Mouse (Mus musculus): Measurements from ENCODE around the gene Ccdc191.

Ccdc191 gene

GRCm38 (mm10) chr16:43932319-43932718, 42.7 kb downstream of the Ccdc191 start:
- no peak for DNase-seq

GRCm38 (mm10) chr16:43933041-43933440, 43.4 kb downstream of the Ccdc191 start:
- no peak for DNase-seq

GRCm38 (mm10) chr16:43934856-43935255, 45.3 kb downstream of the Ccdc191 start:
- peak; percentile 33 to 37 for DNase-seq

- DNase-seq, result peak; percentile 63 to 66
These were observed 45.8 kb downstream of the Ccdc191 start for GRCm38 (mm10) chr16:43935367-43935766.

GRCm38 (mm10) chr16:43935892-43936291, 46.3 kb downstream of the Ccdc191 start:
- DNase-seq, result peak in 1 of 2 experiments; percentile 40

- no peak for DNase-seq
These were observed 51.2 kb downstream of the Ccdc191 start for GRCm38 (mm10) chr16:43940846-43941245.

DNA sequence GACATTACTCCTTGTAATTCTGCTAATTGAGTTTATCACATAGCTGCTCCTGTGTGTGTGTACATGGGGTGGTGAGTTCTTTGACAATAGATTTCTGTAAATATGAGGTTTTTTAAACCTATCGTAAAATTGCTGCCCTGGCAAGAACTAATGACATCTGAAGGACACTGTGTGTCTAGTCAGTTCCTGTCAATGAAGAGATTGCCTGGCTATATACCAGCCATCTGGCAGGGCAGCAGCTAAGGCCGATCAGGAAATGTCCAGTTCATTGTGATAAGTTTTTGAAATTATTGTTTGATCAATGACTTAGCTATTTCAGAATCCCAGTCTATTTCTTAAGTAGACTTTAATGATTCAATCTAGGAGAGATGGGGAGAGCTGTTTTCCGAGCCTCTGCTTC, 55.8 kb downstream of the Ccdc191 start:
- peak; percentile 36 to 61 for DNase-seq

DNA sequence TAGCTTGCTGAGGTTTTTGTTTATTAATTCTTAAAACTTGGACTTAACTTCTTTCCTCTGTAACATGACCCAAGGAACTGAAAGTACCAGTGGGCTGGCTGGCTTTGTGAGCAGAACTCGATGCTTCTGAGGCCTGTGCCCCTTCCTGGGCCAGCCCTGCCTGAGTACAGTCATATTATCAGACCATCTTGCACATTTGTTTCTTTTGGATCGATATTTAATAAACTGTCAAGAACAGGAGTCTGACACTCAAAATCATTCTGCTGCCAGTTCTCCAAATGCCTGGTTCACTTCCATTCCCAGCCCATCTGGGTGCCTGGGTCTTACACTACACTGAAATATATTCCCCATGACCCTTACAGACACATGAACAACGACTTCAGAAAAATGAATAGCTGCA, 56.3 kb downstream of the Ccdc191 start:
- DNase-seq, result no peak

DNA sequence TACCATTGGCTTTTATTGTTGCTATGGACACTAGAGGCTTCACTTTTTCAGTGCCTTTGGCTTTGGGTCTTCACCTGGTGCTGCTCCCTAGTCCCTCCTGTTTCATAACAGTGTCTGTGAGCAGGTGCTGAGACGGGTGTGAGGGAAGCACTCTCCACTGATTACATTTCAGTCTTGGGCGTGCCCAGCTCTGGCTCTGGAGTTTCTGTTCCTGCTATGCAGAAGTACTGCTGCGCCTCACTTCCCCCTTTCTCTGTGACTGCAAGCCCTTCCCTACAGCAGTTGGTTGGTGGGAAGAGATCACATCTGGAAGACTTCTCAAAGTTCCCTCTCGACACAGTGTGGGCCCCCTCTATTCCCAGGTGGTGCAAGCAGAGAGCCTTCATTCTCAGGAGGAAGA, 62.0 kb downstream of the Ccdc191 start:
- no peak for DNase-seq

DNA sequence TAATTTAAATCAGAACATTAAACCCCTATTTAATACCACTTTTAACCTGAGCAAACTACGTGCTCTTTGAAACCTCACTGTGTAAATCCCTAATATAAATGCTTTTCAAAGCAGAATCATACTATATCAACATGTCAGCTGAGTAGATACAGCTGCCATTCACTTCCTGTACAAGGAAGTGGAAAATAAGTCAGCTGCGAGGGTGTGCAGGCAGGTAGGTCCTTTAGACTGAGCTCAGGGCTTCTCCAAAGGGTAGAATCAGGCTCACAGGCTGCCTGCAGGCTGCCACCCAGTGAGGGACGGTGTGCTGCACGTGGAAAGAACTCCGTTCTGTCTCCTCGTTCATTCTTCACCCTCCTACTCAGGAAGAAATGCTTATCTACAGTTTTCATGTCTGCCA, 65.3 kb downstream of the Ccdc191 start:
- no peak for DNase-seq

DNA sequence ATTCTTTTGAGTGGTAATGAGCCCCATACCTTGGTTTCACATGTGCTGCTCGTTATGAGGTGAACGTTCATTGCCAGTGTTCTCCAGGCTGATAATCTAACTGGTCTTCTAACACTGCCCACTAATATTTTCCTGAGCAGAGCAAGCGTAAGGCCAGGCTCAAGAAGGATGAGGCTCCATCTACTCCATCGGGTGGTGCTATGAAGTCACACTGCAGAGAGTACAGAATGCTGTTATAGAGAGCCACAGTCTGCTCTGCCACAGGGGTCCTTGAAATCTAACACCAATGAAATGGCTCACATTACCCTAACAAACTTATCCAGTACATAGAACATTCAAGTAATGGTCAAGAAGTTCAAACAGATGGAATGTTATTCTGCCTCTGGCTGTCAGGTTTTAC, 68.4 kb downstream of the Ccdc191 start:
- no peak for DNase-seq

GRCm38 (mm10) chr16:43963291-43963690, 73.7 kb downstream of the Ccdc191 start:
- DNase-seq, result no peak

DNA sequence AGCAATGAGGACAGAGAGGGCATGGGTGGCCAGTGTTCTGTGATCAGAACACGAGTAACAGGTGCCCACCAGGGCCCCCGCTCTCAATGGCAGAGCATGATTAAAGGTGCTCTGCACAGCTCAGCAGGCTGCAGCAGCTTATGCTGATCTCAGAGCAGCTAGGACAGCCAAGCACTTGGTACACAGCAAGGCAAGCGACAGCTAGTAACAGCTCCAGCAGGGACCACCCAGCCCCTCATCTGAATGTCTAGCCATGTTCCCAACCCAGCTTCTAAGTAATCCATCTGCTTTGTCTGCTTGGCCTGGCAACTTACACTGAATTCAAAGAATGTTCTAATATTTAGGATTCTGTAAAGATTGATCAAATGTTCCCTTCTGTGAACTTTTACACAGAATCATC, 74.2 kb downstream of the Ccdc191 start:
- DNase-seq, result no peak

DNA sequence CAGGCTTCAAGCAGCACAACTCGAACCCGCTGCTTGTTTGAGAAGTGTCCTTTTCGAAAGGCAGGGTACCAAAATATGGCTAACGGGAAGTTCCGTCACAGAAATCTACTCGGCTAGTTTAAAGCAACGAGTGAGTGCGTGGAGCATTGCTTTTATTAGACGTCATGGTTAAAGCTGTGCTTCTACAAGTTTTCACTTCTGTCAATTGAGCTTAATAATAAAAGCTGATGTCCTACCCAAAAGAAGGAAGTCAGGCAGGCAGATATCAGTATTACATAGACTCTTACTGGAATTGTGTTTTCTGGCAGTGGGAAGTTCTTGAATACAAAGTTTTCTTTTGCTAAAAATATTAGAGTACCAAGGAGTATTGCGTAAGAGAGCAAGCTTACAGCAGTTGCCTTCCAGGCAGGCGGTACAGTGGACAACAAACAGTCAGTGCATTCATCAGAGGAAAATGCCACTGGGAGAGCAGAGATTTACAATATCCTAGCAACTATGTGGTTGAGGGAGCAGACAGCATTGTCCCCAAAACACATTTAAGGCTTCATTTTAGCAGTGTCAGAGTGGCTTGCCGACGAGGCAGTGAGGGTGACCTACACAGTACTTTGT, 76.3 kb downstream of the Ccdc191 start:
- DNase-seq, result no peak

GRCm38 (mm10) chr16:43970426-43970825, 80.8 kb downstream of the Ccdc191 start:
- no peak for DNase-seq

DNA sequence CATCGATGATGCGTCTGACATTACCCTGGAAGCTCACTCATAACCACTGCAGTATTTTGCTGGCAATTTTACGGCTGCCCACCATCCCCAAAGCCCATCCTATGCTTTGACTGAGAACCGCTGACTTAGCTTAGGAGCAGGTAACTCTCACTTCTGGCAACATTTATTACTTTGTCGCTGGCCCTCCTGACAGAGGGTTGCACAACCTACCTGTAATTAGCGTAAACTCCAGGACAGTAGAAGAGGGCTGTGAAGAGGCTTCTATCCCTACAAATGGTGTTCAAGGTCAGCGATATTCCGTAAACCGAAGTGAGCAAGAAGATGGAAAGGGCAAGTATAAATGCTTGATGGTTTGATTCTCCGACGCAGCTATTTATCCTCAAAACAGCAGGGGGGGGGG, 81.6 kb downstream of the Ccdc191 start:
- DNase-seq, result no peak

- DNase-seq, result no peak
These were observed 82.1 kb downstream of the Ccdc191 start for GRCm38 (mm10) chr16:43971741-43972140.

DNA sequence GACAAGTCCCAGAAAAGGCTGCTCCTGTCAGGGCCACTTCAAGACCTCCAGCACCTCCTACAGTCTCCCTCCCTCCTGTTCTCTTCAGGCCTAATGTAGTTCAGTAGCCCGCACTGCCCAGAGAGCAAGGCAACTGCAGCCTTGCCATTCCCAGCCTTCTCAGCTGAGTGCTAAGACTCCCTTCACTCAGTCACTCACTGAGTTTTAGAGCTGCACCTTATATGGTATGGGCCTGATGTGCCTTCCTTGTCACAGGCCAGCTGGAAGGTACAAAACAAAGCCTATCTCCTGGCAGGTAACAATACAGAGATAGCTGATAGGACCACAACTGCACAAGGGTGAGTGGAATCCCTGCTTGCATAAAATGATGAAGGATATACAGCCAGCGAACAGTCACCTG, 82.8 kb downstream of the Ccdc191 start:
- DNase-seq, result no peak

DNA sequence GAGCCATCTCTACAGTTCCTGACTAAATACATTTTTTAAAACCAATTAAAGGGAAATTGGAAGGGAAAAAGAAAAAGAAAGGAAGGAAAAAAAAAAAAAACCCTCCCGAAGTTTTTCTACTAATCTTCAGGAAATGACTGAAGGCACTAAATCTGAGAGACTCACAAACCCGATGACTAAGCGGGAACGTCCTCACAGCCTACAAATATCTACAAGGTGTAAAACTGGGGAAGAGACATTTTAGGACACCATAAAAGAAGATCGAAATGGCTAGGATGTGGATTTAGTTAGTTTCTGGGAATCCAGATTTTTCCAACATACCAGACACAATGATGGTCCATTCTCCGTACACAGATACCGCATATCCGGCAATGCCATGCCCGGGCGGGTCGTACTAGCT, 83.5 kb downstream of the Ccdc191 start:
- DNase-seq, result no peak

- no peak for DNase-seq
These were observed 84.1 kb downstream of the Ccdc191 start for GRCm38 (mm10) chr16:43973606-43974220.

GRCm38 (mm10) chr16:43979010-43979327, 89.4 kb downstream of the Ccdc191 start:
- DNase-seq, result no peak

GRCm38 (mm10) chr16:43979328-43980109, 89.9 kb downstream of the Ccdc191 start, which contains the start of gene Zdhhc23:
Zdhhc23 (minus strand) TSS chr16:43979791.
- peak; percentile 26 to 52 for DNase-seq

DNA sequence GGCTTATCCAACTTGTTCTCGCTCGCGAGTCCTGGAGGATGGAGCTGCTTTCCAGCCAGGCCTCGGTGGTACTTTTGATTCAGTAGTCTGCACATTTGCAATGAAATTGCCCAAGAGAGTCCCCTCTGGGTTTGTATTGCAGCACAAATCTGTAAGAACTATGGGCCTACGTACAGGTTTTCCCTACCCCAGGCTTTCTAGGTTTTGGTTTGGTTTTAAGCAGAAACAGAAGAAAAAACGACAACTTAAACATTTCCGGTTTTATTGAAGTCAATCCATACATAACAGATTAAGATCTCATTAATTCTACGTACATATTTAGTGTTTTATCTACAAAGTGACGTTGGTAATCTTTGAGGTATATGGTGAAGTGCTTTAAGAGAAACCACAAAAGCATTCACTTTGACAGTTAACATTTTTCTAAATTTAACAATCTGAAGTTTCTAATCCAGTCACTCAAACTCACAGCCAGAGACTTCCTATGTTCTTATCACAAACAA, 90.6 kb downstream of the Ccdc191 start:
- no peak for DNase-seq

- DNase-seq, result no peak
These were observed 96.7 kb downstream of the Ccdc191 start for GRCm38 (mm10) chr16:43986299-43986698.

Measured in cerebellum, postnatal 14 days (tissue).